Mouse (Mus musculus) embryo, embryonic 9.5 days (tissue): ENCODE measurements around the gene Gm8138.
"Not testable (repeated sequence)": the region's sequence is repeated elsewhere in the genome, so short reads cannot be mapped to it uniquely, and the experiment has no call there.

ENCODE experiments used
- DNase-seq: peaks from one replicate; pipeline ENCODE4 v3.0.0-alpha.2; 2017; ENCODE audit errors: extremely low spot score

The Gm8138 gene

DNA sequence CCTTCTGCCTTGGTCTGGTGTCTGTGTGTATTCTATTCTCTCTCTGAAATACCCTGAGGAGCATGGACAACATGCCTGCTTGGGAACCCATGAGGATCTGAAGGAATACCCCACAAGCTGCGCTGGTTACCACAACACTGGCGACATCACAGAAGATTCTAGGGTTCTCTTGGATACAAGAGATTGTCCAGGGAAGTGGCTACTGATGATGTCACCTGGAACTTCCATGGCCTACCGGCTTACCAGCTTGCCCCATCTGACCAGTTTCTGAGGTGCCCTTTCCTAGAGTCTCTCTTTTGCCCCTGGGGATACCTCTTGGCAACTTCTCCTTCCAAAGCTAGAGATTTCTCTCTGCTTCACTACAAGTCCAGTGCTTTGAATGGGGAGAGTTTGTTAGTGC is at the start of gene Gm8138:
TSS of gene Gm8138 (minus strand) at position 101 of the 400 bp plus-strand sequence.
- DNase-seq = not testable (repeated sequence)

DNA sequence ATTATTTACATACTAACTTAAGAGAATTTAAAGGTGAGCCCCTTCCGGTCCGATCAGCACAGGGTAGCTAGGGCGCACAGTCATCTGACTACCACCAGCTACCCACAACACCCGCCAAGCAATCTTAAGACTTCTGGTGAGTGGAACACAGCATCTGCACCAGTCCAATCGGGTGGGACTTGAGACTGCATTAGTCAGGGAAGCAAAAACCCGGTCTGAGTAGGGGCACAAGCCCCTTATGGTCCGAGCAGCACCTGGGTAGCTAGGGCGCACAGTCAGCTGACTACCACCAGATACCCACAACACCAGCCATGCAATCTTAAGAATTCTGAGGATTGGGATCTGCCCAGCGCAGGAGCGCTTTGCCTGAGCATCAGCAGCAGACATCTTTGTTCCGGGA is 54.4 kb downstream of the Gm8138 start:
- not testable (repeated sequence) for DNase-seq
